In genomic region chr4:149542927-149543553, GRCm38 (mm10) we compare ENCODE assay signal across 8 mouse cellular contexts. TPM values are rescaled to one million over a fixed set of nuclear protein-coding genes. Genes with fewer than 3 reads are reported as not detected.
DNase-seq lines count a peak whose midpoint lies in the region; ATAC-seq and TF ChIP-seq lines count a peak whose summit lies in the region.

No protein-coding gene starts in this region.

- peak; percentile 98 for TF ChIP-seq CTCF in gastrocnemius, adult 2 months (IDR thresholded peaks at IDR 0.05)

- peaks cover 8% of the 10 kb centered on the region; the same call in 1 of the 2 replicates for H3K36me3 ChIP-seq in heart, embryonic 11.5 days (ENCODE audit: control insufficient read depth, insufficient read depth, low read length)
- peaks cover 7% of the 10 kb centered on the region; the same call in 1 of the 2 replicates for H3K36me3 ChIP-seq in midbrain, embryonic 16.5 days (ENCODE audit: control insufficient read depth, insufficient read depth, low read length)

- no peaks in the 10 kb centered on the region for H3K27me3 ChIP-seq in heart, embryonic 11.5 days (ENCODE audit: control insufficient read depth, insufficient read depth, low read length)
- no peaks in the 10 kb centered on the region for H3K27me3 ChIP-seq in midbrain, embryonic 16.5 days (ENCODE audit: control insufficient read depth, insufficient read depth, low read depth, low read length)

- no peak for ATAC-seq in heart, embryonic 11.5 days (replicated peaks; ENCODE audit: insufficient number of reproducible peaks, low FRiP score, low TSS enrichment)
- ATAC-seq in inflammation-experienced regulatory T-cells, adult 6 months, result peak; percentile 65
- ATAC-seq in midbrain, embryonic 16.5 days, result peak; percentile 36; the same call in 1 of the 2 replicates

- DNase-seq in heart, adult 11 months, result peak; percentile 96
- DNase-seq in cerebellum, adult 9-11 months, result peak; percentile 77
- DNase-seq in gastrocnemius, adult 2 months, result peak; percentile 88
- peak; percentile 86 to 90 for DNase-seq in left cerebral cortex, postnatal 25 days (ENCODE audit: low spot score in 2 of 2)
- peak; percentile 64 to 85 for DNase-seq in spleen, postnatal 10 days (ENCODE audit: low spot score in 2 of 2)

- intact Hi-C loops in gastrocnemius, adult 2 months (cut with DNase I), result loop anchor here (2.0 to 5.0 kb wide), 6 partner anchors 36 to 401 kb away; partner anchors contain the start of gene Rbp7
- intact Hi-C loops in left cerebral cortex, postnatal 25 days (cut with DNase I), result loop anchor here (5.0 kb wide), 2 partner anchors 56 to 201 kb away; partner anchors contain the start of genes Lzic and Nmnat1

- H3K9me3 ChIP-seq in heart, embryonic 11.5 days (replicated peaks; ENCODE audit: control insufficient read depth, low read length), result no peaks in the 10 kb centered on the region
- no peaks in the 10 kb centered on the region for H3K9me3 ChIP-seq in midbrain, embryonic 16.5 days (replicated peaks; ENCODE audit: control insufficient read depth, low read length, poor library complexity, severe bottlenecking)

- H3K27ac ChIP-seq in heart, embryonic 11.5 days (ENCODE audit: low read depth, low read length), result no peak overlapping the region
- H3K27ac ChIP-seq in gastrocnemius, adult 2 months, result no peak overlapping the region
- H3K27ac ChIP-seq in midbrain, embryonic 16.5 days (ENCODE audit: low read length), result no peak overlapping the region

- H3K4me2 ChIP-seq in heart, embryonic 11.5 days, result no peak overlapping the region
- no peak overlapping the region for H3K4me2 ChIP-seq in midbrain, embryonic 16.5 days (ENCODE audit: low read length)

- 42% methylated on average over 10 of the region's 10 CpGs for WGBS in heart, embryonic 11.5 days (ENCODE audit: insufficient replicate concordance)
- 40% methylated on average over 10 of the region's 10 CpGs for WGBS in midbrain, embryonic 16.5 days

- H3K4me1 ChIP-seq in heart, embryonic 11.5 days (ENCODE audit: control insufficient read depth, insufficient read depth, low read length), result peaks cover 23% of the 10 kb centered on the region
- peaks cover 3% of the 10 kb centered on the region; the same call in 1 of the 2 replicates for H3K4me1 ChIP-seq in midbrain, embryonic 16.5 days (ENCODE audit: control insufficient read depth, insufficient read depth, low read length)

- no peak overlapping the region for H3K4me3 ChIP-seq in heart, embryonic 11.5 days (ENCODE audit: low read depth, low read length)
- no peak overlapping the region for H3K4me3 ChIP-seq in gastrocnemius, adult 2 months
- no peak overlapping the region for H3K4me3 ChIP-seq in midbrain, embryonic 16.5 days (ENCODE audit: low read depth, low read length)

- H3K9ac ChIP-seq in heart, embryonic 11.5 days (ENCODE audit: low read depth, low read length), result no peak overlapping the region
- no peak overlapping the region for H3K9ac ChIP-seq in midbrain, embryonic 16.5 days (ENCODE audit: low read depth, low read length)

RNA-seq across cellular contexts. Expression of gene Ctnnbip1, which starts 25.0 kb away (rescaled TPM):
- 36.3 and 36.8 TPM in 2 replicates for polyA plus RNA-seq in heart, embryonic 11.5 days (2014; fragmentation: Nextera tagmentation; extraction: Ambion mirVana)
- 10 to 100 TPM; 19.0 to 21.4 TPM for total RNA-seq in gastrocnemius, adult 2 months (2021)
- 1 to 10 TPM in 2 of 3 experiments, under 1 TPM in 1; 0.59 to 1.4 (median 1.4) TPM for polyA plus RNA-seq in inflammation-experienced regulatory T-cells, adult 6 months (2017; shearing (Covaris generic))
- total RNA-seq in left cerebral cortex, postnatal 25 days (2021), result 10 to 100 TPM; 40.3 to 41.9 TPM
- 111 TPM in 2 replicates for polyA plus RNA-seq in midbrain, embryonic 16.5 days (2015; fragmentation: Nextera tagmentation; extraction: Ambion mirVana)

RNA-seq across cellular contexts. Expression of gene Clstn1, which starts 43.2 kb away (rescaled TPM):
- polyA plus RNA-seq in heart, embryonic 11.5 days (2014; fragmentation: Nextera tagmentation; extraction: Ambion mirVana), result 12.3 and 18.1 TPM in 2 replicates
- 10 to 100 TPM; 24.0 to 38.2 TPM for total RNA-seq in gastrocnemius, adult 2 months (2021)
- polyA plus RNA-seq in inflammation-experienced regulatory T-cells, adult 6 months (2017; shearing (Covaris generic)), result 1 to 10 TPM; 5.4 to 7.5 (median 6.3) TPM
- 1,000 to 10,000 TPM; 1,368 to 1,474 TPM for total RNA-seq in left cerebral cortex, postnatal 25 days (2021)
- polyA plus RNA-seq in midbrain, embryonic 16.5 days (2015; fragmentation: Nextera tagmentation; extraction: Ambion mirVana), result 80.2 and 99.8 TPM in 2 replicates

RNA-seq across cellular contexts. Expression of gene Lzic, which starts 58.0 kb away (rescaled TPM):
- 36.7 and 43.9 TPM in 2 replicates for polyA plus RNA-seq in heart, embryonic 11.5 days (2014; fragmentation: Nextera tagmentation; extraction: Ambion mirVana)
- total RNA-seq in gastrocnemius, adult 2 months (2021), result 10 to 100 TPM; 13.1 to 16.1 TPM
- 10 to 100 TPM; 26.0 to 43.4 (median 28.2) TPM for polyA plus RNA-seq in inflammation-experienced regulatory T-cells, adult 6 months (2017; shearing (Covaris generic))
- 10 to 100 TPM; 18.7 to 19.8 TPM for total RNA-seq in left cerebral cortex, postnatal 25 days (2021)
- polyA plus RNA-seq in midbrain, embryonic 16.5 days (2015; fragmentation: Nextera tagmentation; extraction: Ambion mirVana), result 39.8 and 43.1 TPM in 2 replicates

RNA-seq across cellular contexts. Expression of gene Nmnat1, which starts 58.0 kb away (rescaled TPM):
- polyA plus RNA-seq in heart, embryonic 11.5 days (2014; fragmentation: Nextera tagmentation; extraction: Ambion mirVana), result 16.2 and 17.0 TPM in 2 replicates
- 10 to 100 TPM; 30.0 to 32.7 TPM for total RNA-seq in gastrocnemius, adult 2 months (2021)
- polyA plus RNA-seq in inflammation-experienced regulatory T-cells, adult 6 months (2017; shearing (Covaris generic)), result 1 to 10 TPM; 6.2 to 6.9 (median 6.3) TPM
- total RNA-seq in left cerebral cortex, postnatal 25 days (2021), result 1 to 10 TPM; 8.1 to 8.9 TPM
- 5.9 and 8.1 TPM in 2 replicates for polyA plus RNA-seq in midbrain, embryonic 16.5 days (2015; fragmentation: Nextera tagmentation; extraction: Ambion mirVana)

Comparison
In these comparisons a context has a peak if more than half of its experiments do, and no peak if none do; other contexts are left out.
1. RNA of gene Ctnnbip1, which starts 25.0 kb away (polyA plus RNA-seq): 111 TPM in midbrain, embryonic 16.5 days and 36.3 to 36.8 TPM in heart, embryonic 11.5 days; 0.59 to 1.4 TPM in inflammation-experienced regulatory T-cells, adult 6 months; every median in the first group is over 10 times any median in the second.
2. Peak in every context shown above with its lines, with median percentiles within 50 percentile points of each other: DNase-seq.